Mouse (Mus musculus) gastrocnemius, postnatal 10 days (tissue): ENCODE results near the gene Gm17416. TPM values are rescaled to one million over a fixed set of nuclear protein-coding genes. Genes with fewer than 3 reads are reported as not detected.

Experiments used
- DNase-seq: peaks from one replicate; pipeline ENCODE4 v3.0.0; 2021; ENCODE audit warnings: mixed read lengths
- total RNA-seq, 2 experiments: library from RNA; stranded (reverse); gene quantifications; 2 replicates each; pipeline ENCODE4 v1.2.3; 2021

The Gm17416 gene
- total RNA-seq, 2 experiments from 2014 or later, result not detected

- DNase-seq, result peak; percentile 61
Observed at GRCm38 (mm10) chr2:152604057-152604456, 34.9 kb downstream of the Gm17416 start, which contains the start of gene Defb36. Gene Defb36, plus strand, starts transcription at chr2:152604327.

GRCm38 (mm10) chr2:152607746-152608145 lies 38.6 kb downstream of the Gm17416 start:
- no peak for DNase-seq

DNA sequence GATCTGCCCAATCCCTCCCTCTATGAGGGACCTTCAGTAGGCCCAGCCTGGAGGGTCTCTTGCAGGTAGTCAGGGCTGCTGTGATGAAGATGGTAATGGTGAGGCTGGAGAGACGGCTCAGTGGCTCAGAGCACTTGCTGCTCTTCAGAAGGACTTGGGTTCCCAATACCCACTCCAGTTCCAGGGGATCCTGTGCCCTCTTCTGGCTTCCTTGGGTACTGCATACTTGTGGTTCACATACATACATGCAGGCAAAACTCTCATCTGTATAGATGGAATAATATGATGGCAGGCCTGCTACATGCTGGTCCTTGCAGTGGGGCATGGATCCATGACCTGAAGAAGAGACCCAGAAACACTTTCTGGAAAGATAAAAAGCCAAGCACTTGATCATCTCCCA lies 39.6 kb downstream of the Gm17416 start:
- DNase-seq, result no peak

DNA sequence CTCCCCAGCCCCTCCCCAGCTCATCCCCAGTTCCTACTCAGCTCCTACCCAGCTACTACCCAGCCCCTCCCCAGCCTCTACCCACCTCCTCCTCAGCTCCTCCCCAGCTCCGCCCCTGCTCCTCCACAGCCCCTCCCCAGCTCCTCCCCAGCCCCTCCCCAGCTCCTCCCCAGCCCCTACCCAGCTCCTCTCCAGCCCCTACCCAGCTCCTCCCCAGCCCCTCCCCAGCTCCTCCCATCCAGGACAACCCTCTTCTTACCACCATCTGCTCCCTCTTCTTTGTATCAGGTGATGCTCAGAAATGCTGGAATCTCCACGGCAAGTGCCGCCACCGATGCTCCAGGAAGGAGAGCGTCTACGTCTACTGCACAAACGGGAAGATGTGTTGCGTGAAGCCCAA lies 43.1 kb downstream of the Gm17416 start:
- no peak for DNase-seq

DNA sequence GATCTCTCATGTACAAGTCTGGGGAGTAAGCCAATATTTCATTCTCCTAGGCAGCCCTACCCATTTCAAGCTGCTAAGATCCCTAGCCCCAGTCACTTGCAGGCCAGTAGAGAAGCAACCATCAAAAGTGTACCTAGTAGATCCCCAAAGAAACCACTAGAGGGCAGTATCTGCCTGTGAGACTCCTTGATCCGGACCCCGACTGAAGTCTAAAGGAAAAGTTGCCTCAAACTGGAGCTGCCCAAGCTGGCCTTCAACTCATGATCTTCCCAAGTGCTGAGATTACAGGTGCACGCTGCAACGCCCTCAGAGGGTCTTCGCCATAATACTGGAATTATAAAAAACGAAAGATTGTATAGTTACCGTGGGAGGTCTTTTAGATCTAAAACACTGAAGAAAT lies 46.4 kb downstream of the Gm17416 start:
- DNase-seq, result peak; percentile 40

GRCm38 (mm10) chr2:152616470-152616869 lies 47.3 kb downstream of the Gm17416 start:
- DNase-seq, result no peak

GRCm38 (mm10) chr2:152617374-152617773 lies 48.2 kb downstream of the Gm17416 start:
- no peak for DNase-seq

Other genes with a start within 250 kb of the Gm17416 start
- gene Rbck1, start 236.7 kb upstream of the Gm17416 start, total RNA-seq, result 10 to 100 TPM; 40.7 to 48.6 TPM
- gene Trib3, start 225.3 kb upstream of the Gm17416 start, total RNA-seq, result 1 to 10 TPM; 1.3 to 1.5 TPM
- under 1 TPM in 1 of 2 experiments, not detected in 1; 0.18 TPM for gene Nrsn2, start 192.7 kb upstream of the Gm17416 start, total RNA-seq
- 1 to 10 TPM; 6.7 to 9.4 TPM for gene Sox12, start 171.3 kb upstream of the Gm17416 start, total RNA-seq
- gene Zcchc3, start 154.3 kb upstream of the Gm17416 start, total RNA-seq, result 1 to 10 TPM; 4.7 to 5.6 TPM
- gene 6820408C15Rik, start 153.8 kb upstream of the Gm17416 start, total RNA-seq, result not detected
- not detected for gene Defb23, start 104.7 kb upstream of the Gm17416 start, total RNA-seq
- not detected for gene Defb20, start 92.3 kb upstream of the Gm17416 start, total RNA-seq
- gene Defb22, start 79.2 kb upstream of the Gm17416 start, total RNA-seq, result not detected
- gene Defb26, start 57.6 kb upstream of the Gm17416 start, total RNA-seq, result not detected
- gene Defb28, start 51.1 kb upstream of the Gm17416 start, total RNA-seq, result not detected
- not detected for gene Defb29, start 29.2 kb upstream of the Gm17416 start, total RNA-seq
- not detected for gene Defb21, start 3.4 kb downstream of the Gm17416 start, total RNA-seq
- not detected for gene Defb19, start 11.0 kb downstream of the Gm17416 start, total RNA-seq
- gene Defb45, start 30.1 kb downstream of the Gm17416 start, total RNA-seq, result not detected
- gene Defb36, start 35.0 kb downstream of the Gm17416 start, total RNA-seq, result not detected
- 1 to 10 TPM; 1.5 to 1.6 TPM for gene Defb25, start 53.7 kb downstream of the Gm17416 start, total RNA-seq
- 10 to 100 TPM in 1 of 2 experiments, 1 to 10 TPM in 1; 9.1 to 11.5 TPM for gene Rem1, start 57.6 kb downstream of the Gm17416 start, total RNA-seq
- gene H13, start 100.1 kb downstream of the Gm17416 start, total RNA-seq, result 10 to 100 TPM; 56.0 to 61.1 TPM
- 10 to 100 TPM; 12.5 to 19.3 TPM for gene Mcts2, start 117.7 kb downstream of the Gm17416 start, total RNA-seq
- gene Id1, start 166.9 kb downstream of the Gm17416 start, total RNA-seq, result 10 to 100 TPM; 17.6 to 21.1 TPM
- 1 to 10 TPM; 5.6 to 6.9 TPM for gene Cox4i2, start 184.8 kb downstream of the Gm17416 start, total RNA-seq